Mouse (Mus musculus): ENCODE measurements around the gene Epdr1.
"Not testable (repeated sequence)": the region's sequence is repeated elsewhere in the genome, so short reads cannot be mapped to it uniquely, and the experiment has no call there.

The Epdr1 gene

DNA sequence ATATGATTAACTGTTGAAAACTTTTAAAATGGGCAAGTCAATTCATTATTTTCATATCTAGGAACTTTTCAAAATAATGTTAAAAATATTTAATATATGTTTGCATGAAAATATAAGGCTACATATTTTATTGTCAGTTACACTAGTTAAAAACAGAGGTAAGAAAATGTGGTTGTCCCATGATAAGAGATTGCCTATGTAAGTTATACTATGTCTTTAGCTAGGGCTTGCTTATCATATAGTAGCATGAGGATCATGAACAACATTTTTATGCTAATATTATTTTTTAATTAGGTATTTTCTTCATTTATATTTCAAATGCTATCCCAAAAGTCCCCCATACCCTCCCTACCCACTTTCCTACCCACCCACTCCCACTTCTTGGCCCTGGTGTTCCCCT, 14.8 kb downstream of the Epdr1 start:
- DNase-seq (ENCODE audit: inconsistent ontology term) = no peak

DNA sequence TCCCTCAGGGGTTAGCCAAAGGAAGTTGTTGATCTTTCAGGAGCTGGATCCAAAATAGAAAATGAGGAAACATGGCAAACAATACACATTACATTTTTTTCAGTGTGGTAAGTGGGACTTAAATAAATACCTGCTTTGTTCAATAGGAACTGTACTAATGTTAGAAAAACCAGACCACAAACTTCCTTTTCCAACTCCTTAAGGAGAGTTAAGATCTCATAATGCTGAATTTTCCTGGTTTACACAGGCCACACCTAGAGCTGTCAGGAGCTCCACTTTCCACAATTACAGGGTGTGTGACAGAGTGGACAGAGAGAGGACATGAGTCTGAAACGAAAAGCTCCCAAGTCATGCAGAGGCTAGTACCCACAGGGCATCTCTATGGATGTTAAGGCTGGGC, 16.0 kb downstream of the Epdr1 start:
- no peak for DNase-seq (ENCODE audit: inconsistent ontology term)

DNA sequence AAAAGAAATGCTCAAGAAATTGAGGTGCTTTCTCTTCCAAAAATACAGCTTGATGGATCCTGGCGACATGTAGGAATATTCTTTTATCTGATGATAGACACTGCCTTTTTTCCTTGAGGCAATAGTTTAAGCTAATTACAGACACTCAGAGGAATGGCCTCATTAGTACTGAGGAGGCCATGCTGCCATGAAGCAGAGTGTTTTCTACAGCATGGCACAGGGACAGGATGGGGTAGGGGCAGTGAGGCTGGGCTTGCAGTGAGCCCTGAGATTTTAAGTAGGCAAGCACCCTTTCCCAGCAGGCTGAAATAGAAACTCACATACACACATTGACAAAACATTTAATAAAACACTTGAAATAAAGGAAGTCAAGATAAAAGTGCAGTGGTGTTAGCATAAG, 17.2 kb downstream of the Epdr1 start:
- no peak for DNase-seq (ENCODE audit: inconsistent ontology term)

DNA sequence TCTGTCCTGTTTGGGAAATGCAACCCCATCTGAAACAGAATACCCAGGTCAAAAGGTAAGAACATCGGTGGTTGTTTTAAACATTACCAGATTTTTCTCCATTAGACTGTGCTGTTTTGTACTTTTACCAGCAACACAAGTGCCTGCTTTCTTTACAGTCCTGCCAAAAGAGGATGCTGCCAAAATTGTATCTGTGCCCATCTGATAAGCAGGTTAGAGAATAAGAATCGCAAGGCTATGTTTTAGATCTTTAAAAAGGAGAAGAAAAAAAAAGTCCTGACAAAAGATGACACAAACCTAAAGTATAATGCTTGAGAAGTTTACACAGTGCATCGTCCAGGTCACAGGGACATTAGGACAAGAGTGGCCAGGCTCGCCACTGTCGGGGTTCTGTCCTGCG, 20.5 kb downstream of the Epdr1 start:
- no peak for DNase-seq (ENCODE audit: inconsistent ontology term)

DNA sequence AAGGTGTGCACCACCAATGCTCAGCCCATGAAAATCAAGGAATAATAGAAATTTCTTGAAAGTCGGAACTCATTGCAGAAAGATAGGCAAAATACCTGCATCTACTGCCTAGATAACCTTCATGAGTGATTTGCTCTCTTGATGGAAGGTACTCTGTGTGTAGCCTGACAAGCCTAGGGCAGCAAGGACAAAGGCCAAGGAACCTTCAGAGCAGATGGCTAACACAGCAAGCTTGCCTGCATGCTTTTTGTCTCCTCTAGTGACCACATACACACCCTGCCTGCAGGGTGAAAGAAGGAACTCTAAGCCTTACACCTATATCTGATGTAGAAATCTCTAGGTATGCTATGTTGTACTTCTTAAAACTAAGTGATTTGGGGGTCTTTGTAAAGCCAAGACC, 24.6 kb downstream of the Epdr1 start:
- no peak for DNase-seq (ENCODE audit: inconsistent ontology term)

DNA sequence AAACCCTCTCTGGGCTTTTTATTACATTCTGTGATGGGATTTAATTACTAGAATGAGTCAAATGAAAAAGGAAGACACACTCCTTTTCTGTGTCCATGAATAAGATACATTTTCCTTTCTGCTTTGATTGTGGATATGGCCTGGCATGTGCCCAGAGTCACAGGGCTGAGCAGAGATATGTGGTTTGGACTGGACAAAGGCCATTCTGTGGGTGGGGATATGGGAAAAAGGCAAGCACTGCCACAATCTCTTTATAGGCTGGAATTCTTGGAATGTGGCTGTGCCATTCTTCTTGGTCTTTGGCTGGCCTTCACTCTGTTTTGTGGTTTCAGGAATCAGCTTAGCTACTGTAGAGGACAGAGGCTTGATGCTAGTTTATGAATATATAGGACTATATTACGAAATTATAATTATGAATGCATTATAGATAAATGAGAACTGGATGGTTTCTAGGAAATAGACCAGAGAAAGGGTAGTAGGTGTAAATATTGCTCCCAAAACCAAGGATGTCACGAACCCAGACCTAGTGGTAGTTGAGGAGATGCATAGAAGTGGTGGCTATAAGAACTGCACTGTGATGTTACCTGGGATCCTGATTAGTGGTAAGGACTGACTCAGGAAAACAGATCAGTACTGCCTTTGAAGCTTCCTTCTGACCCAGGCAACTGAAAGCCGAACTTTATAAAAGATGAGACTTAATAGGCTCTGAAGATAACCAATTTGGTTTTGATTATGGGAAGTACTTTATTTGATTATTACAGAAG, 28.5 kb downstream of the Epdr1 start:
- DNase-seq (ENCODE audit: inconsistent ontology term) = peak; percentile 96

DNA sequence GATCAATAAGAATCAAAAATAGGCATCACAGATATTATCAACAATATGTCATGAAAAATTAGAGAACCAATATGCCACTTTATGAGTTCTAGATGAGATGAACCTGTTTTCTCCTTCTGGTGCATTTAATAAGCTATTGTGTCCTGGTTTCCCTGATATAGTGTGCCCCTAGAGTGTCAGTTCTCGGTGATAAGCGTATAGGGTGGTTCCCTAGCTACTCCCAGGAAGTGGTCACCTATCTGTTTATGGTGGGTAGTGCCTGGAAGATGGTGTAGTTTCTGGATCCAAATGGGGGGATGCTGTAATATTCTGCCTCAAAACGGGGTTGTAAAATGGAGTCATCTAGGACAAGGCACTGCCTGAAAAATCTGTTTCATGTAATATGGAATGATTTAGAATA, 43.8 kb downstream of the Epdr1 start:
- DNase-seq (ENCODE audit: inconsistent ontology term) = no peak

DNA sequence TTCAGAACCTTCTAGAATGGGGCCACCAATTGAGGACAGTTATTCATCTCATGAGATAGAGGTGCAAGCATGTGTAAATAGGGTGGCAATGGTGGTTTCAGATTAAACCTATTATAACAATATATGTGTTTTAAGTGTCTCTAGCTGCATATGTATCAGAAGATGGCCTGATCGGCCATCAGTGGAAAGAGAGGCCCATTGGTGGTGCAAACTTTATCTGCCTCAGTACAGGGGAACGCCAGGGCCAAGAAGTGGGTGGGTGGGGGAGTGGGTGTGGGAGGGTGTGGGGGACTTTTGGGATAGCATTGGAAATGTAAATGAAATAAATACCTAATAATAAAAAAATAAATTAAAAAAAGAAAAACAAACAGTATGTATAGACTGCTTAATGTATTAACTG, 45.0 kb downstream of the Epdr1 start:
- DNase-seq (ENCODE audit: inconsistent ontology term) = not testable (repeated sequence)

DNA sequence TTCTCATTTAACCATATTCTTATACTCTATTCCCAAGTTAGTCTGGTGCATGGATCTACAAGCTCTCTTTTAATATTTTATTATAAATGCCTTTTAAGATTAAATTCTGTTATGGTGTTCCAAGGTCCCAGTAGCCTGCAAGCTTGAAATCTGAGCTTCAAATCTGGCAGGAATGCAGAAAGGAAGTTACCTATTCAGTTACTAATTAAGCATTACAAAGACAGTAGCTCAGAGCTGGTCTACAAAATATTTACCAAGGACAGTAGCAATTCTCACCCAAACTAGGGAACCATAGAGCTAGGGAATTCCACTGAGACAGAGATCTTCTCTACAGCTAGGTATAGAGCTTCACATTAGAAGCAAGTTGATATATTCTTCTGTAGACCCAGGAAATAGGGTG, 49.6 kb downstream of the Epdr1 start:
- not testable (repeated sequence) for DNase-seq (ENCODE audit: inconsistent ontology term)

DNA sequence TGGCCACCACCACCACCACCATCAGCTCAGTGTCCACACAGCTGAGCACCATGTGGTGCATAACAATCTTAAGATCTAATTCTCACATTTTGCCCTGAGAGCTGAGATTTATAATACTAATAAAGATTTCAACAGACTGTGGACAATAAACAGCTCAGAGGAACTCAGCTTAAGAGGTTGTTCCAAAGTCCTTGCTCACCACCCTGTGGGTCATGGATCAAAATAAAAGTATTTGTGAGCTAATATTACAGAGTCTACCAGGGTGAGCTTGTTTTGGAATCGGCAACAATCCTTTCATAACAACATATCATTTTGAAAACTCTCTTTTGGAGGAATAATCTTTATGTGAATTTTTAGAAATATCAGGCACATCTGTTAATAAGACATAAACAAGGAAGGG, 57.2 kb downstream of the Epdr1 start:
- DNase-seq (ENCODE audit: inconsistent ontology term) = no peak

DNA sequence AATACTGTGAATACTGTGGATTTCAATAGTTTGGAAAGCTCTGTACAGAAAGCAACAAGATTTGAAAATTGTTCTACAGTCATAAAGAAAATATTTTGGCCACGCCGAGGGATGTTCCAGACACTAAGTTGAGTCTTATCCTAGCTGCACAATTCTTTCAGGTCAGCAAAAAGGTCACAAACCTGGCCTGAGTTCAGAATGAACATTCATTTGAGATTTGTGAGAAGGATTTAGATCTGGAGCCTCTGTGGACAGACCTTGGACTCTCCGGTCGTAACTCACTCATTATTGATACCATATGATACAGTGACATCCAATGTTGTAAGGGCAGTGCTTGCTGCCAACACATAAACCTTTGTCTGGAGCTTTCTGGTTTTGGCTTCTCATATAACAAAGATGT, 64.3 kb downstream of the Epdr1 start:
- DNase-seq (ENCODE audit: inconsistent ontology term) = no peak

All from Muller cell, postnatal 12 days (primary cell).